Mouse (Mus musculus) heart, embryonic 12.5 days (tissue): ENCODE results near the gene Cfap44. TPM values are rescaled to one million over a fixed set of nuclear protein-coding genes. Genes with fewer than 3 reads are reported as not detected.
"Not testable (repeated sequence)": the region's sequence is repeated elsewhere in the genome, so short reads cannot be mapped to it uniquely, and the experiment has no call there.

ENCODE experiments used
- ATAC-seq: fragments of 200-750 bp; cut with Nextera tagmentation; 2 replicates; pipeline ENCODE4 v1.8.0; 2017; ENCODE audit warnings: moderate TSS enrichment, moderate library complexity; ENCODE audit not compliant: insufficient number of reproducible peaks, low FRiP score
- H3K27ac ChIP-seq: fragments of 300-500 bp; sonication (generic); 2 replicates; pipeline ENCODE4 v1.5.1; 2016; ENCODE audit warnings: mild to moderate bottlenecking, moderate library complexity; ENCODE audit not compliant: poor library complexity, severe bottlenecking
- H3K27me3 ChIP-seq: fragments of 300-500 bp; sonication (generic); replicated peaks from 2 replicates; pipeline ENCODE4 v1.6.1; 2016; ENCODE audit warnings: mild to moderate bottlenecking, moderate library complexity
- H3K36me3 ChIP-seq: fragments of 300-500 bp; sonication (generic); 2 replicates; pipeline ENCODE4 v1.6.1; 2016; ENCODE audit warnings: mild to moderate bottlenecking, moderate library complexity
- H3K4me1 ChIP-seq: fragments of 300-500 bp; sonication (generic); replicated peaks from 2 replicates; pipeline ENCODE4 v1.6.1; 2016; ENCODE audit warnings: mild to moderate bottlenecking
- H3K4me2 ChIP-seq: fragments of 300-500 bp; sonication (generic); 2 replicates; pipeline ENCODE4 v1.6.1; 2016; ENCODE audit warnings: mild to moderate bottlenecking, moderate library complexity
- H3K4me3 ChIP-seq: fragments of 300-500 bp; sonication (generic); 2 replicates; pipeline ENCODE4 v1.5.1; 2016; ENCODE audit warnings: mild to moderate bottlenecking
- H3K9ac ChIP-seq: fragments of 300-500 bp; sonication (generic); 2 replicates; pipeline ENCODE4 v1.6.1; 2016; ENCODE audit warnings: mild to moderate bottlenecking, moderate library complexity
- H3K9me3 ChIP-seq: fragments of 300-500 bp; sonication (generic); replicated peaks from 2 replicates; pipeline ENCODE4 v1.6.1; 2016; ENCODE audit warnings: mild to moderate bottlenecking, moderate library complexity
- WGBS: fragments of 180-500 bp; shearing (Covaris S2); methylation state at CpG from one replicate; pipeline ENCODE4 v1.1.7; 2016; 5-methylcytosine and 5-hydroxymethylcytosine counted together
- polyA plus RNA-seq: library from polyadenylated mRNA; unstranded; fragments of >200 nt; fragmentation: Nextera tagmentation; extraction: Ambion mirVana; gene quantifications from 2 replicates; pipeline ENCODE4 v1.2.1, GENCODE M21; 2016

The Cfap44 gene
- polyA plus RNA-seq, 1 experiment from 2014 or later = 0.19 TPM

GRCm38 (mm10) chr16:44430021-44430420, 35.4 kb downstream of the Cfap44 start:
- Histone ChIP-seq H3K27me3 (no peaks in the 10 kb centered on the region), H3K4me3 (no peak overlapping the region), H3K36me3 (no peaks in the 10 kb centered on the region), H3K4me1 (no peaks in the 10 kb centered on the region), H3K9ac (no peak overlapping the region), H3K9me3 (no peaks in the 10 kb centered on the region), H3K4me2 (no peak overlapping the region), H3K27ac (no peak overlapping the region)
- 54% methylated on average over 7 of the region's 7 CpGs for WGBS
- no peak for ATAC-seq

- no peak overlapping the region for H3K4me3 ChIP-seq
- WGBS = 75% methylated on average over 7 of the region's 7 CpGs
- H3K4me2 ChIP-seq = no peak overlapping the region
- H3K27me3 ChIP-seq = no peaks in the 10 kb centered on the region
- no peak for ATAC-seq
- no peaks in the 10 kb centered on the region for H3K36me3 ChIP-seq
- no peaks in the 10 kb centered on the region for H3K4me1 ChIP-seq
- H3K9me3 ChIP-seq = no peaks in the 10 kb centered on the region
- H3K27ac ChIP-seq = no peak overlapping the region
- no peak overlapping the region for H3K9ac ChIP-seq
Observed at GRCm38 (mm10) chr16:44434931-44435330, 40.3 kb downstream of the Cfap44 start.

- H3K4me2 ChIP-seq = no peak overlapping the region
- H3K4me3 ChIP-seq = no peak overlapping the region
- no peaks in the 10 kb centered on the region for H3K36me3 ChIP-seq
- ATAC-seq = no peak
- WGBS = 69% methylated on average over 4 of the region's 4 CpGs
- H3K27me3 ChIP-seq = no peaks in the 10 kb centered on the region
- H3K9ac ChIP-seq = no peak overlapping the region
- no peaks in the 10 kb centered on the region for H3K4me1 ChIP-seq
- H3K9me3 ChIP-seq = no peaks in the 10 kb centered on the region
- no peak overlapping the region for H3K27ac ChIP-seq
Observed at GRCm38 (mm10) chr16:44435481-44435880, 40.9 kb downstream of the Cfap44 start.

- not testable (repeated sequence) for H3K4me1 ChIP-seq, H3K36me3 ChIP-seq, H3K27me3 ChIP-seq, H3K27ac ChIP-seq, H3K9ac ChIP-seq, H3K4me3 ChIP-seq, ATAC-seq, H3K4me2 ChIP-seq, H3K9me3 ChIP-seq
- WGBS = 91% methylated on average over 15 of the region's 15 CpGs
Observed at GRCm38 (mm10) chr16:44441913-44442312, 47.3 kb downstream of the Cfap44 start.

GRCm38 (mm10) chr16:44457858-44458257, 63.3 kb downstream of the Cfap44 start:
- Histone ChIP-seq H3K27me3 (no peaks in the 10 kb centered on the region), H3K9me3 (no peaks in the 10 kb centered on the region), H3K4me3 (no peak overlapping the region), H3K4me1 (no peaks in the 10 kb centered on the region), H3K36me3 (no peaks in the 10 kb centered on the region), H3K4me2 (no peak overlapping the region), H3K27ac (no peak overlapping the region), H3K9ac (no peak overlapping the region)
- ATAC-seq = no peak
- WGBS = 78% methylated on average over 2 of the region's 2 CpGs

GRCm38 (mm10) chr16:44458826-44459225, 64.2 kb downstream of the Cfap44 start:
- Histone ChIP-seq H3K36me3 (no peaks in the 10 kb centered on the region), H3K4me1 (0 out of 2 replicates have a peak, but pooled peaks cover 3% of the 10 kb centered on the region), H3K9ac (no peak overlapping the region), H3K27ac (no peak overlapping the region), H3K9me3 (no peaks in the 10 kb centered on the region), H3K4me3 (no peak overlapping the region), H3K27me3 (no peaks in the 10 kb centered on the region), H3K4me2 (no peak overlapping the region)
- ATAC-seq = no peak
- WGBS = 85% methylated on average over 2 of the region's 2 CpGs

- Histone ChIP-seq H3K27ac (no peak overlapping the region), H3K4me3 (no peak overlapping the region), H3K36me3 (no peaks in the 10 kb centered on the region), H3K4me1 (0 out of 2 replicates have a peak, but pooled peaks cover 3% of the 10 kb centered on the region), H3K9me3 (no peaks in the 10 kb centered on the region), H3K4me2 (no peak overlapping the region), H3K9ac (no peak overlapping the region), H3K27me3 (no peaks in the 10 kb centered on the region)
- 69% methylated on average over 5 of the region's 5 CpGs for WGBS
- no peak for ATAC-seq
Observed at GRCm38 (mm10) chr16:44460922-44461321, 66.3 kb downstream of the Cfap44 start.

- H3K4me2 ChIP-seq = no peak overlapping the region
- no peaks in the 10 kb centered on the region for H3K27me3 ChIP-seq
- no peak overlapping the region for H3K9ac ChIP-seq
- H3K9me3 ChIP-seq = no peaks in the 10 kb centered on the region
- no peaks in the 10 kb centered on the region for H3K36me3 ChIP-seq
- no peak overlapping the region for H3K27ac ChIP-seq
- no peak overlapping the region for H3K4me3 ChIP-seq
- WGBS = 77% methylated on average over 14 of the region's 14 CpGs
- no peak for ATAC-seq
- no peaks in the 10 kb centered on the region for H3K4me1 ChIP-seq
Observed at GRCm38 (mm10) chr16:44475281-44475680, 80.7 kb downstream of the Cfap44 start.

- Histone ChIP-seq H3K9ac (no peak overlapping the region), H3K4me2 (no peak overlapping the region), H3K4me3 (no peak overlapping the region), H3K4me1 (no peaks in the 10 kb centered on the region; the same call in 1 of the 2 replicates), H3K9me3 (no peaks in the 10 kb centered on the region), H3K27me3 (no peaks in the 10 kb centered on the region), H3K27ac (no peak overlapping the region), H3K36me3 (no peaks in the 10 kb centered on the region)
- 83% methylated on average over 11 of the region's 11 CpGs for WGBS
- ATAC-seq = no peak
Observed at GRCm38 (mm10) chr16:44475682-44476375, 81.2 kb downstream of the Cfap44 start.

- Histone ChIP-seq H3K36me3 (0 out of 2 replicates have a peak, but pooled peaks cover 4% of the 10 kb centered on the region), H3K9me3 (no peaks in the 10 kb centered on the region), H3K4me2 (peak overlapping the region; percentile 54), H3K27me3 (no peaks in the 10 kb centered on the region), H3K4me1 (no peaks in the 10 kb centered on the region; the same call in 1 of the 2 replicates), H3K27ac (no peak overlapping the region), H3K4me3 (no peak overlapping the region), H3K9ac (no peak overlapping the region)
- ATAC-seq = no peak
- WGBS = 33% methylated on average over 18 of the region's 18 CpGs
Observed at GRCm38 (mm10) chr16:44478767-44479166, 84.2 kb downstream of the Cfap44 start.

GRCm38 (mm10) chr16:44479852-44480251, 85.3 kb downstream of the Cfap44 start:
- Histone ChIP-seq H3K4me3 (no peak overlapping the region), H3K9me3 (no peaks in the 10 kb centered on the region), H3K36me3 (0 out of 2 replicates have a peak, but pooled peaks cover 4% of the 10 kb centered on the region), H3K27me3 (no peaks in the 10 kb centered on the region), H3K4me1 (no peaks in the 10 kb centered on the region; the same call in 1 of the 2 replicates), H3K4me2 (no peak overlapping the region), H3K27ac (no peak overlapping the region), H3K9ac (no peak overlapping the region)
- ATAC-seq = no peak
- 86% methylated on average over 14 of the region's 14 CpGs for WGBS

GRCm38 (mm10) chr16:44480616-44481015, 86.0 kb downstream of the Cfap44 start:
- no peaks in the 10 kb centered on the region; the same call in 1 of the 2 replicates for H3K4me1 ChIP-seq
- H3K4me3 ChIP-seq = no peak overlapping the region
- no peaks in the 10 kb centered on the region for H3K27me3 ChIP-seq
- no peak for ATAC-seq
- H3K36me3 ChIP-seq = 0 out of 2 replicates have a peak, but pooled peaks cover 4% of the 10 kb centered on the region
- WGBS = 41% methylated on average over 7 of the region's 7 CpGs
- no peak overlapping the region for H3K27ac ChIP-seq
- H3K9me3 ChIP-seq = no peaks in the 10 kb centered on the region
- no peak overlapping the region for H3K9ac ChIP-seq
- no peak overlapping the region for H3K4me2 ChIP-seq
